Mouse (Mus musculus) midbrain, embryonic 16.5 days (tissue): ENCODE measurements around the gene Zfp398. TPM values are rescaled to one million over a fixed set of nuclear protein-coding genes. Genes with fewer than 3 reads are reported as not detected.
"Not testable (repeated sequence)": the region's sequence is repeated elsewhere in the genome, so short reads cannot be mapped to it uniquely, and the experiment has no call there.

Experiments
- ATAC-seq: fragments of 200-750 bp; cut with Nextera tagmentation; 2 replicates; pipeline ENCODE4 v1.8.0; 2017; ENCODE audit warnings: moderate TSS enrichment
- H3K27ac ChIP-seq: fragments of 300-500 bp; sonication (generic); 2 replicates; pipeline ENCODE4 v1.5.1; 2014; ENCODE audit warnings: mild to moderate bottlenecking, low read length, mixed read lengths
- H3K27me3 ChIP-seq: fragments of 300-500 bp; sonication (generic); 2 replicates; pipeline ENCODE4 v1.6.1; 2014; ENCODE audit warnings: low read depth, low read length, mixed read lengths; ENCODE audit not compliant: control insufficient read depth, insufficient read depth
- H3K36me3 ChIP-seq: fragments of 300-500 bp; sonication (generic); 2 replicates; pipeline ENCODE4 v1.6.1; 2014; ENCODE audit warnings: mild to moderate bottlenecking, low read length, moderate library complexity, mixed read lengths; ENCODE audit not compliant: control insufficient read depth, insufficient read depth
- H3K4me1 ChIP-seq: fragments of 300-500 bp; sonication (generic); 2 replicates; pipeline ENCODE4 v1.6.1; 2014; ENCODE audit warnings: mild to moderate bottlenecking, low read length, mixed read lengths; ENCODE audit not compliant: control insufficient read depth, insufficient read depth
- H3K4me2 ChIP-seq: fragments of 300-500 bp; sonication (generic); 2 replicates; pipeline ENCODE4 v1.6.1; 2014; ENCODE audit warnings: mild to moderate bottlenecking, low read length, mixed read lengths
- H3K4me3 ChIP-seq: fragments of 300-500 bp; sonication (generic); 2 replicates; pipeline ENCODE4 v1.5.1; 2014; ENCODE audit warnings: low read depth, mild to moderate bottlenecking, low read length, moderate library complexity, mixed read lengths
- H3K9ac ChIP-seq: fragments of 300-500 bp; sonication (generic); 2 replicates; pipeline ENCODE4 v1.6.1; 2014; ENCODE audit warnings: low read depth, low read length, mixed read lengths
- H3K9me3 ChIP-seq: fragments of 300-500 bp; sonication (generic); replicated peaks from 2 replicates; pipeline ENCODE4 v1.6.1; 2014; ENCODE audit warnings: mild to moderate bottlenecking, low read length, mixed read lengths; ENCODE audit not compliant: control insufficient read depth, poor library complexity, severe bottlenecking
- WGBS: fragments of 180-500 bp; shearing (Covaris S2); extraction: QIAGEN DNeasy Blood & Tissue Kit; methylation state at CpG from one replicate; pipeline ENCODE4 v1.1.7; 2014; 5-methylcytosine and 5-hydroxymethylcytosine counted together
- polyA plus RNA-seq: library from polyadenylated mRNA; unstranded; fragments of >200 nt; fragmentation: Nextera tagmentation; extraction: Ambion mirVana; gene quantifications from 2 replicates; pipeline ENCODE4 v1.2.1, GENCODE M21; 2015

Gene Zfp398
- polyA plus RNA-seq, 1 experiment from 2014 or later, result 18.9 TPM

DNA sequence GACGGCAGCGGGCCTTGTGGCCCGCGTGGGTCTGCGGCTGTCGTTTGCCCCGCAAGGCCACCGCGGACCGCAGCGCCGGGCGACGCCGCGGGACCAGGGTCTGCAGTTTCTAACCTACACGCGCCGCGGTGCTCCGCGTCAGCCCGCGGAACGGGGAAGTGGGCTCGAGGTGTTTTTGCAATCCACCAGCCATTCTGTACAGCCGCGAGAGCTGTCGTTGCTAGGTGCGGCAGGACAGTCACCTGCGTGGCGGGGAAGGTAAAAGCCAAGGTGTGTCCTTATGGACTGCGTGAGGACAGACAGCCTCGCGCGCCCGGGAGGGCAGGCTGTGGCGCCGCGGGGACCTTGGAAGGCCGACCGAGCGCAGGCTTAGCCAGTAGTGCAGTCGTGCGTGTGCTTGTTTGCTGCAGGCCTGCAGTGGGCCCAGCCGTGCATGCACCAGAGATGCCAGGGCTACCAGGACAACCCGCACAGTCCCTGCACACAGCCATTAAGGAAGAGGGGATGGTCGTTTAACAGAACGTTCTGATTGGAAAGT, 592 bp downstream of the Zfp398 start:
- Histone ChIP-seq H3K4me2 (peak overlapping the region; percentile 89), H3K9me3 (no peaks in the 10 kb centered on the region), H3K9ac (peak overlapping the region; percentile 98), H3K36me3 (0 out of 2 replicates have a peak, but pooled peaks cover 4% of the 10 kb centered on the region), H3K27ac (peak overlapping the region; percentile 95), H3K4me3 (peak overlapping the region; percentile 94), H3K4me1 (peaks cover 16% of the 10 kb centered on the region), H3K27me3 (no peaks in the 10 kb centered on the region)
- peak; percentile 83 for ATAC-seq
- WGBS, result under 1% methylated on average over 49 of the region's 49 CpGs

- WGBS, result 81% methylated on average over 2 of the region's 2 CpGs
These were observed 2.2 kb downstream of the Zfp398 start for GRCm38 (mm10) chr6:47837630-47838029.

DNA sequence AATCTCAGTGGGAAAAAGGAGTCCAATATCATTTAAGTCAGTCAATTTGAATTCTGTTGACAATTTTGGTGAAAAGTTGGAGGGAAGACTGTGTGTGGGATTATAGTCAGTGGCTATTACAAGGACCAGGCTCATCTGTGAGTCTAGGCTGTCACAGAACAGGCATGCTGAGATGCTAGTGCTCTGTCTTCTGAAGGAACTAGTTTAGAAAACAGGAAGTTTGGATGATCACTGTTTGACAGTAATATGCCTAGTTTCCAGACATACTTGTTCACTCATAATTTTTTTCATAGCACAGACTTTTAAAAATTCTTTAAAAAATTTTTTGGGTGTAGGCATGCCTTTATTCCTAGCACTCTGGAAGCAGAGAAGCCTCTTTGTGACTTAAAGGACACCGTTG, 5.6 kb downstream of the Zfp398 start:
- Histone ChIP-seq H3K9me3 (no peaks in the 10 kb centered on the region), H3K9ac (no peak overlapping the region), H3K4me2 (no peak overlapping the region), H3K4me1 (peaks cover 13% of the 10 kb centered on the region), H3K4me3 (no peak overlapping the region), H3K36me3 (peaks cover 8% of the 10 kb centered on the region; the same call in 1 of the 2 replicates), H3K27ac (no peak overlapping the region), H3K27me3 (no peaks in the 10 kb centered on the region)
- WGBS, result 100% methylated on average over 1 of the region's 1 CpGs
- ATAC-seq, result no peak

More at GRCm38 (mm10) chr6:47837630-47838029, 2.2 kb downstream of the Zfp398 start:
- H3K9me3 ChIP-seq, result no peaks in the 10 kb centered on the region
- no peak overlapping the region for H3K4me3 ChIP-seq
- H3K4me1 ChIP-seq, result peaks cover 13% of the 10 kb centered on the region
- H3K9ac ChIP-seq, result no peak overlapping the region
- no peak overlapping the region for H3K4me2 ChIP-seq
- H3K27me3 ChIP-seq, result no peaks in the 10 kb centered on the region
- 0 out of 2 replicates have a peak, but pooled peaks cover 4% of the 10 kb centered on the region for H3K36me3 ChIP-seq
- no peak for ATAC-seq
- no peak overlapping the region for H3K27ac ChIP-seq

GRCm38 (mm10) chr6:47841831-47842230, 6.4 kb downstream of the Zfp398 start:
- Histone ChIP-seq H3K9ac (no peak overlapping the region), H3K27me3 (no peaks in the 10 kb centered on the region), H3K4me2 (no peak overlapping the region), H3K36me3 (peaks cover 8% of the 10 kb centered on the region; the same call in 1 of the 2 replicates), H3K27ac (no peak overlapping the region), H3K4me3 (no peak overlapping the region), H3K9me3 (no peaks in the 10 kb centered on the region), H3K4me1 (peaks cover 11% of the 10 kb centered on the region)
- ATAC-seq, result no peak
- 97% methylated on average over 2 of the region's 2 CpGs for WGBS

- no peak overlapping the region for H3K4me2 ChIP-seq
- H3K36me3 ChIP-seq, result peaks cover 8% of the 10 kb centered on the region; the same call in 1 of the 2 replicates
- peaks cover 6% of the 10 kb centered on the region for H3K4me1 ChIP-seq
- 95% methylated on average over 1 of the region's 1 CpGs for WGBS
- H3K4me3 ChIP-seq, result no peak overlapping the region
- ATAC-seq, result no peak
- H3K9ac ChIP-seq, result no peak overlapping the region
- H3K27me3 ChIP-seq, result no peaks in the 10 kb centered on the region
- no peaks in the 10 kb centered on the region for H3K9me3 ChIP-seq
- H3K27ac ChIP-seq, result no peak overlapping the region
These were observed 6.9 kb downstream of the Zfp398 start for GRCm38 (mm10) chr6:47842337-47842736.

DNA sequence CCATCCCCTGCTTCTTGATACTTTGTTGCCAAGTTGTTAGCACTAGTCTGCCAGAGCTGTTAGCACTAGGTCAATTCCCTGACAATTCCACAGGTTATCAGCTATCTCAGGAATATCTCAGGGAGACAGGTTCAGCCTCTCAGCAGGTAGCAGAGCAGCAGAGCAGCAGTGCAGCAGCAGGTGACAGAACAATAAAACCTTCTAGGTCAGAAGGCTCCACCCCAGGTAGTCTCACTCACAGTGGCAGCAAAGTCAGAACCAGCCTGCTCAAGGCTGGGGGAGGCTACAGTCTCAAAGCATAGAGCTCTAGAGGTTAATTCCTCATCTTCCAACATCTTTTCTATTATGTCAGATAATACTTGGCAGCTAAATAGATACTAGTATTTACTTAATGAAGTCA, 10.3 kb downstream of the Zfp398 start:
- Histone ChIP-seq H3K9ac (no peak overlapping the region), H3K9me3 (no peaks in the 10 kb centered on the region), H3K36me3 (peaks cover 7% of the 10 kb centered on the region; the same call in 1 of the 2 replicates), H3K4me1 (no peaks in the 10 kb centered on the region), H3K4me3 (no peak overlapping the region), H3K4me2 (no peak overlapping the region), H3K27ac (no peak overlapping the region), H3K27me3 (no peaks in the 10 kb centered on the region)
- no peak for ATAC-seq

GRCm38 (mm10) chr6:47857241-47857640, 21.8 kb downstream of the Zfp398 start:
- Histone ChIP-seq H3K36me3 (peaks cover 13% of the 10 kb centered on the region; the same call in 1 of the 2 replicates), H3K9ac (no peak overlapping the region), H3K27ac (no peak overlapping the region), H3K4me1 (no peaks in the 10 kb centered on the region), H3K4me3 (no peak overlapping the region), H3K9me3 (no peaks in the 10 kb centered on the region), H3K27me3 (no peaks in the 10 kb centered on the region), H3K4me2 (no peak overlapping the region)
- WGBS, result 93% methylated on average over 6 of the region's 6 CpGs
- ATAC-seq, result no peak

DNA sequence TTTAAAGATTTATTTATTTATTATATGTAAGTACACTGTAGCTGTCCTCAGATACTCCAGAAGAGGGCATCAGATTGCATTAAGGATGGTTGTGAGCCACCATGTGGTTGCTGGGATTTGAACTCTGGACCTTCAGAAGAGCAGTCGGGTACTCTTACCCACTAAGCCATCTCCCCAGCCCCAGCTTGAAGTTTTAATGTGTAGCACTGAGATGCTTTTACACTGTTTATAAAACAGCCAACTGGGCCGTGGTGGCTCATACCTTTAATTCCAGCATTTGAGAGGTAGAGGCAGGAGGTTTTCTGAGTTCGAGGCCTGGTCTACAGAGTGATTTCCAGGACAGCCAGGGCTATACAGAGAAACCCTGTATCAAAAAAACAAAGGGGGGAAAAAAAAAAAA, 22.3 kb downstream of the Zfp398 start:
- H3K4me1 ChIP-seq, H3K4me2 ChIP-seq, ATAC-seq, H3K27ac ChIP-seq, H3K9me3 ChIP-seq, H3K4me3 ChIP-seq, H3K9ac ChIP-seq, H3K27me3 ChIP-seq: not testable (repeated sequence)
- peaks cover 13% of the 10 kb centered on the region; the same call in 1 of the 2 replicates for H3K36me3 ChIP-seq
- WGBS, result 95% methylated on average over 3 of the region's 3 CpGs

- WGBS, result 88% methylated on average over 5 of the region's 5 CpGs
- no peak overlapping the region for H3K9ac ChIP-seq
- no peak for ATAC-seq
- no peak overlapping the region for H3K27ac ChIP-seq
- H3K36me3 ChIP-seq, result peaks cover 20% of the 10 kb centered on the region
- no peak overlapping the region for H3K4me3 ChIP-seq
- H3K4me1 ChIP-seq, result no peaks in the 10 kb centered on the region
- H3K27me3 ChIP-seq, result no peaks in the 10 kb centered on the region
- no peaks in the 10 kb centered on the region for H3K9me3 ChIP-seq
- no peak overlapping the region for H3K4me2 ChIP-seq
These were observed 36.8 kb downstream of the Zfp398 start for GRCm38 (mm10) chr6:47872266-47872665.
